Mouse (Mus musculus) cerebellum, adult 2 months (tissue): ENCODE results near the gene Slit1. TPM values are rescaled to one million over a fixed set of nuclear protein-coding genes. Genes with fewer than 3 reads are reported as not detected.

Experiments used
- DNase-seq, 2 experiments: peaks; one replicate each; pipeline ENCODE4 v3.0.0; 2021
- H3K27ac ChIP-seq: fragments of 200-500 bp; 2 replicates; pipeline ENCODE4 v1.5.1; 2012; ENCODE audit warnings: low read length, control low read depth, inconsistent platforms; ENCODE audit not compliant: insufficient read depth
- H3K27me3 ChIP-seq: fragments of 200-500 bp; 2 replicates; pipeline ENCODE4 v1.6.1; 2012; ENCODE audit warnings: inconsistent platforms, mild to moderate bottlenecking, low read length, moderate library complexity; ENCODE audit not compliant: control insufficient read depth, insufficient read depth
- H3K4me1 ChIP-seq: fragments of 200-500 bp; 2 replicates; pipeline ENCODE4 v1.6.1; 2011; ENCODE audit warnings: low read length; ENCODE audit not compliant: control insufficient read depth, insufficient read depth
- H3K4me3 ChIP-seq: fragments of 200-500 bp; replicated peaks from 2 replicates; pipeline ENCODE3; 2011; ENCODE audit warnings: mild to moderate bottlenecking, low read depth, low read length, control low read depth; ENCODE audit not compliant: insufficient read depth
- CTCF ChIP-seq: fragments of 200-500 bp; IDR thresholded peaks from 2 replicates; pipeline ENCODE4 v1.5.1; 2011; ENCODE audit warnings: low read depth, mild to moderate bottlenecking, control low read depth, low read length, moderate library complexity, borderline replicate concordance; ENCODE audit not compliant: insufficient read depth
- POLR2A ChIP-seq: fragments of 200-500 bp; IDR thresholded peaks from 2 replicates; pipeline ENCODE4 v1.6.1; 2011; ENCODE audit warnings: low read length, control low read depth, borderline replicate concordance; ENCODE audit not compliant: insufficient read depth
- WGBS: fragments of 180-500 bp; shearing (Covaris S2); methylation state at CpG from one replicate; pipeline ENCODE4 v1.1.7; 2018; 5-methylcytosine and 5-hydroxymethylcytosine counted together
- polyA plus RNA-seq: library from polyadenylated mRNA; depleted of rRNA; stranded (reverse); fragments of >200 nt; gene quantifications from 2 replicates; pipeline ENCODE4 v1.2.3, GENCODE M21; 2012

The Slit1 gene
- polyA plus RNA-seq, 1 experiment: 4.9 TPM

DNA sequence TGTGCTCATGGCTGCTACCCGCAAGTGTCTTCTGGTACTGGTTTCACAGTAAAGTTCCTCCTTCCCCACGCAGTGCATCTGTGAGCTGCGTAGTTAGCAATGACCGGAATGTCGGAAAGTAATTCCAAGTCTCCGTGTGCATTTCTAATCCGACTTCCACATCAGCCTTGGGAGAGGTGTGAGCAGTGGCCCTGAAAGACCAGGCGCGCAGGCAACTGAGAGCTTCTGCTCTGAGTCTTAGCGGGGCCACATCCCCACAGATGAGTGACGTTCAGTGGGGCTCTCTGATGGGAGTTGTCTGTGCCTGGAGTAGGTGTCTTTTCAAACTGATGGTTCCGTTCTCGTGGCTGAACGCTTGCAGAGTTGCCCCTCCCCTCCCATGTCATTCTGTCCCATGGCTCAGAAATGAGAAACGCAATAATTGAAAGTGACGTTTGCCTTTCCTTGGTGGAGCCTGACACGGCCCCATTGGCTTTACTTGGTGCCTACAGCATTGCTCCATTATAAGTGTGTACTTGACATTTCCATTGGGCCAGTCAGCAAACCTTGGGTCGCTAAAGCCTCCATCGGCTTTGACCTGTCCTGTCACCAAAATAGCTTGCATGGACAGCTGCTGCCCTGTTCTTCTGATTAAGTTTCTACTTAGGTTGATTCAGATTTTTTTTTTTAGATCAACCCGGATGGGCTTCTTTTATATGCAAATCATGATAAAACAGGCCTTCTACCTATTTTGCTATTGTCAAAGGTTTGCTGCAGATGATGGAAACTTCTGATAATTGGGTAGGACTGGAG is 155.8 kb downstream of the Slit1 start:
- no peak overlapping the region for H3K4me3 ChIP-seq
- TF ChIP-seq CTCF (no peak), POLR2A (no peak)
- no peaks in the 10 kb centered on the region for H3K4me1 ChIP-seq
- no peaks in the 10 kb centered on the region for H3K27me3 ChIP-seq
- WGBS: 91% methylated on average over 20 of the region's 20 CpGs
- DNase-seq: no peak
- H3K27ac ChIP-seq: no peak overlapping the region

DNA sequence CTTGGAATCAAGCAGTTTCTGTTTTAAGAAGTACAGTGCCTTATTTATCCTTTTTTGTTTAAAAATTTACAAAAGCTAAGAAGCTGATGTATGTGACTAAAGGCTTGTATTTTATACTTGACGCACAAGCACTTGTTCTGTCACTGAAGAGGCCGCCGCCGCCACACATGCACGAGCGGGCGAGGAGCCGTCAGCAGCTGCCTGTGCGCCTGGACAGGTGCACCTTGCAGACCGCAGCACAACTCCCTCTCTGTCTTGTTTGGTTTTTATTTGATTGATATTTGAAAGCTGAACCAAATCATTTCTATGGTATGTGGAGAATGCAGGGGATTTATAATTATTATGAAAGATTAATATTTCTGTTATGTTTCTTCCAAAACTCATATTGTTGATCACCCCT is 156.7 kb downstream of the Slit1 start:
- TF ChIP-seq CTCF (no peak), POLR2A (no peak)
- Histone ChIP-seq H3K27me3 (no peaks in the 10 kb centered on the region), H3K4me1 (no peaks in the 10 kb centered on the region), H3K4me3 (no peak overlapping the region), H3K27ac (no peak overlapping the region)
- DNase-seq: no peak
- 94% methylated on average over 10 of the region's 10 CpGs for WGBS

DNA sequence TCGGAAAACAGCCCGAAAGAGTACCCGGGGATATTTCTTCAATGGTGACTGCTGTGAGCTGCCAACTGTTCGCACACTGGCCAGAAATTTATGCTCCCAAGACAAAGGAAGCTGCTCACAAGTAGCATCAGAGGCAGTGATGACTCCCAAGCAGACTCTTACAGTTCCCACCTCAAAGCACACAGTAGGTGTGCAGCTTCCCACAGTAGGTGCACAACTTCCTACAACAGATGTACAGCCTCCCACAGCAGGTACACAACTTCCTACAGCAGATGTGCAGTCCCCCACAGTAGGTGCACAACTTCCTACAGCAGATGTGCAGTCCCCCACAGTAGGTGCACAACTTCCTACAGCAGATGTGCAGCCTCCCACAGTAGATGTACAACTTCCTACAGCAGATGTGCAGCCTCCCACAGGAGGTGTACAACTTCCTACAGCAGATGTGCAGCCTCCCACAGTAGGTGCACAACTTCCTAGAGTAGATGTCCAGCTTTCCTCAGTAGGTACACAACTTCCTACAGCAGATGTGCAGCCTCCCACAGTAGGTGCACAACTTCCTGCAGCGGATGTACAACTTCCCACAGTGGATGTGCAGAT is 160.4 kb downstream of the Slit1 start:
- TF ChIP-seq CTCF (no peak), POLR2A (no peak)
- Histone ChIP-seq H3K27ac (no peak overlapping the region), H3K27me3 (no peaks in the 10 kb centered on the region), H3K4me3 (no peak overlapping the region), H3K4me1 (0 out of 2 replicates have a peak, but pooled peaks cover 2% of the 10 kb centered on the region)
- DNase-seq: no peak
- 94% methylated on average over 5 of the region's 5 CpGs for WGBS

DNA sequence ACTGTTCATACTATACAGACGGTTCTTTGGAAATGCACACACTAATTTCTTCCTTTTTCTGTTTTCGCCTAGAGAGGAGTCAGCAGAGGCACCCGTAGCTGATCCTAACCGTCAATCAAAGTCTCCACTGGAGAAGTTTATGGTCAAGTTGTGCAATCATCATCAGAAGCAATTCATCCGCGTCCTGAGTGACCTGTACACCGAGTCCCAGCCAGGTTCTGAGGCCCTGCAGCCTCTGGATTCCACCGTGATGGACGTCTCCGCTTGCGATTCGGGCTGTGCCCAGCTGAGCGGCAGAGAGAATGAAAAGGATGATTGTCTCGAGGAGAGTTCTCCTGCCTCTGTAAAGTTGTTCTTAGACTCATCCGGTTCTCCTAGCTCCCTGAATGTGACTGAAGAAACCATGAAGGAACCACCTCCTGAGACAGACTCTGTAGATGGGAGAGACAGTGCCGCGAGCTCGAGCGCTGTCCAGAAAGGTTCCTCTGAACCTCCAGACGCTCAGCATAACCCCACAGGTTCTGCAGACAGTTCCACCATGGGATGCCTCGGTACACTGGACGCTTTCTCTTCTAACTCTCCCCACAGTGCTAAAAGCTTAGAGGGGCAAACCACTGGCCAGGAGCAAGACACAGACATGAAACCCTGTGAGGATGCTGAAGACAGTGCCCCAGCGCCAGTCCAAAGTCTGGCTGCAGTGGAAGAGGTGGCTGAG is 161.6 kb downstream of the Slit1 start, which contains the start of gene Gm340:
Gene Gm340 (plus strand): TSS at position 665 of the 715 bp plus-strand sequence.
- Histone ChIP-seq H3K4me3 (no peak within 1 kb of the TSS), H3K27me3 (no peaks in the 10 kb centered on the region), H3K4me1 (0 out of 2 replicates have a peak, but pooled peaks cover 2% of the 10 kb centered on the region), H3K27ac (no peak within 1 kb of the TSS)
- no peak for DNase-seq
- 92% methylated on average over 23 of the region's 23 CpGs for WGBS
- no peak for TF ChIP-seq CTCF
- TF ChIP-seq POLR2A: no peak

DNA sequence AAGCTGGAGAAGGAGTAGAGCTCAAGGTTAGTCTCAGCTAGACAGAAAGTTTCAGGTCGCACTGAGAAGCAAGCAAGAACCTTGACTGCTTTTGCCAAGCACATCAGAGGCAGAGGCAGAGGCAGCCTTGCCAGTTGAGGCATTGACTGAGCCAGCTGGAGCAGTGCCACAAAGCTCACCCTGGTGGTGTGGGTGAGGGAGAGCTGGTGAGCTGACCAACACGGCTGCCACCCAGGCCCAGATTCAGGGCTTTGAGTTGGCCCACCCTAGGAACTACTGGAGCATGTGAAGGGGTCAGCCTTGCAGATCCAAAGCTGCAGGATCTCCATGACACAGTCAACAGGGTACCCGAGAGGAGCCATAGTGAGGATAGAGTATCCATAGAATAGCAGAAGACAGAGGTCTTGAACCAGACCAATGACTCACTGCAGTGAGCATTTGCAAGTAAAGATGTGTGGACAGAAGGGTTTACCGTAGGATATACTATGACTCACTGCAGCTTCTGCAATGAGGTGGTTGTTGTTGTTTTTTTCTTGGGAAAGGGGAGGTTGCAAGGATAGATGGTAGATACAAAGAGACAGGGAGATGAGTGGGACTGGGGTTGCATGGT is 164.0 kb downstream of the Slit1 start:
- DNase-seq: no peak
- Histone ChIP-seq H3K4me3 (no peak overlapping the region), H3K27me3 (no peaks in the 10 kb centered on the region), H3K27ac (no peak overlapping the region), H3K4me1 (0 out of 2 replicates have a peak, but pooled peaks cover 2% of the 10 kb centered on the region)
- WGBS: 45% methylated on average over 4 of the region's 4 CpGs
- TF ChIP-seq POLR2A (no peak), CTCF (no peak)

DNA sequence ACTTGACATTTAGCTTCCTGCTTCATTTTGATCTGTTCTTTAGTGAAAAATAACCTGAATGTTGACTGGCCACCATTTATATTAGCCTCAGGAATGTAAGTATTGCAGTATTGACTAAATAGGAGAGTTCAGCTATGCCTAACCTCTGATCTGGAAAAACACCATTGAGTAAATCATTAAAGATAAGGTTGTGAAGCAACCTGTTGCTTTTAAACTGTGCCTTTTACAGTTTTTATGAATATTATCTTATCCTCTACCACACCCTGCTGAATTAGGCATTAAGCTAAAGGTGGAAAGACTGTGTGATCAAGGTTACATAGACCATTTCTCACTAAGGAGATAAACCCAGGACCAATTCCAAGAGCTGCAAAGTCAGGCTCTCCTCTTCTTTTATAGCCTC is 165.9 kb downstream of the Slit1 start:
- Histone ChIP-seq H3K27ac (no peak overlapping the region), H3K4me3 (no peak overlapping the region), H3K27me3 (no peaks in the 10 kb centered on the region), H3K4me1 (0 out of 2 replicates have a peak, but pooled peaks cover 2% of the 10 kb centered on the region)
- TF ChIP-seq POLR2A (no peak), CTCF (no peak)
- no peak for DNase-seq

DNA sequence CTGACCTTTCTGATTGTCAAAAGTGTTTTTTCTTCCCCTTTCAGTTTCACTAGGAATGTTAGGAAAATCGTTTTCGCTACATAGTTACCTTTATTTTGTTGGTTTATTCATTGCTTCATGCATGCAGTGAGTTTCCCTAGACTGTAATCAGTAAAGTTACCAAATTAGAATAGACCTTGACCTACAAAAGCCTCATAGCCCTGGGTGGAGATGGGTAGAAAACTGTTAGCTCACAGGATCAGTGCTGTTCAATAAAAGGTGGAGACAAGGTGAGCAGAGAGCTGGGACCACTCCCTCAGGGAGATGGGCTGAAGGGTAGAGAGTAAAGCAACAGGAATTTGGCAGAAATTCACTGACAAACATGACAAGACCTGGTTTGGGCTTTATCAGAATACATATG is 169.8 kb downstream of the Slit1 start:
- whole genome bisulfite sequencing: 94% methylated on average over 2 of the region's 2 CpGs
- H3K4me1 ChIP-seq: no peaks in the 10 kb centered on the region
- DNase-seq: no peak

More for the DNA sequence above, 169.8 kb downstream of the Slit1 start:
- TF ChIP-seq CTCF: no peak
- TF ChIP-seq POLR2A: no peak
- Histone ChIP-seq H3K4me3 (no peak overlapping the region), H3K27me3 (no peaks in the 10 kb centered on the region), H3K27ac (no peak overlapping the region)
